Mouse (Mus musculus) cerebellum, postnatal 4 days (tissue): Measurements from ENCODE around the gene Enoph1.
A peak's percentile ranks its signal among the peaks of the same experiment; 100 is the strongest.

Source experiments
- DNase-seq, 2 experiments: peaks; one replicate each; pipeline ENCODE4 v3.0.0; 2022; ENCODE audit warnings: low spot score in 2 of 2, mixed read lengths in 1 of 2

The Enoph1 gene

GRCm38 (mm10) chr5:100079040-100079930 lies 39.5 kb downstream of the Enoph1 start:
- peak in 1 of 2 experiments; percentile 30 for DNase-seq

- DNase-seq: no peak
These were observed 40.1 kb downstream of the Enoph1 start for GRCm38 (mm10) chr5:100079931-100080275.

GRCm38 (mm10) chr5:100082006-100082405 lies 42.2 kb downstream of the Enoph1 start:
- no peak for DNase-seq

- no peak for DNase-seq
These were observed 44.3 kb downstream of the Enoph1 start for GRCm38 (mm10) chr5:100083953-100084562.

- DNase-seq: no peak
These were observed 45.3 kb downstream of the Enoph1 start for GRCm38 (mm10) chr5:100085097-100085496.

DNA sequence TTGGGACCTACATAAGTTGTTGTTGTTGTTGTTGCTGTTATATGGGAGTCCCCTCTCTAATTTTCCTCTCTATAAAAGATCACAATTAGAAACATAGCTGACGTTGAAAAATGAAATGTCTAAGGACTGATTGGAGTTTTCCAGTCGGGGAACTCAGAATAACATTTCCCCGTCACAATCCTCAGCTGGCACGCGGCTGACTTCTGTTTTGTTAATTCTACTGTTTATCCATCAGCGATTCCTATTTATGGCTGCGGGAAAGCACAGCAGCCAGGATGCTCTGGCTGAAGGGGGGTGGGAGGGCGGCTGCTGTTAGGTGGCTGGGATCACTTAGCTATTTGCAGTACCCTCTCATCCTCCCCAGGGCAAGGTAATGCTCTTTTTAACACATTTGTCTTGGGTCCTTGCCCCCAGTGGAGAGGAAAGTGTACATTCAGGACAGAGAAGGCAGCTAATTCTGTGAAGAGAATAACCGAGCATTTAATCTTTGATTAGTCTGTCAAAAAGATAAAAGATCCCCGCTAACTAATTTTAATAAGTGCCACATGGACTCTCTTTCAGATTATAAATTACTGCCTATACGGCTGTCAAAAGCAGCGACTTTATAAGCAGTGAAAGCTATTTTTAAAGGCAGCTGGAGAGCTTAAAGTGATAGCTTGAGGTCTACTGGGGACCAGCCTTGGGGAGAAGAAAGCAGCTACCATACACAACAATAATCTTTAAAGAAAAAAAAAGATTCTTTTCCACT lies 50.9 kb downstream of the Enoph1 start:
- DNase-seq: no peak

DNA sequence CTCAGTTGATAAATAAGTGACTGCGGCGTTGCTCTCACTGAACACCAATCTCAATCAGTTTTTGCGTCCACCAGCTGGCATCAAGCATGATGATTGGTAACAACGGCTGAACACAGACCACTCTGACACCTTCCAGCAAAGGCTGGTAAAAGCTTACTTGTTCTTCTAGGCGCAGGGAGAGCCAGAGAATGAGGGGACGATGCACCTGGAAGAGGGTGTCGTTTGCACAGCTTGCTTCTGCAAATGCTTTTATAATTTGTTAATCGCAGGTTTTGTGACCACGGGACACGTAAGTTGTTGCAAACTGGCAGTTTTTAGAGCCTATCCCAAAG lies 51.4 kb downstream of the Enoph1 start:
- DNase-seq: no peak

DNA sequence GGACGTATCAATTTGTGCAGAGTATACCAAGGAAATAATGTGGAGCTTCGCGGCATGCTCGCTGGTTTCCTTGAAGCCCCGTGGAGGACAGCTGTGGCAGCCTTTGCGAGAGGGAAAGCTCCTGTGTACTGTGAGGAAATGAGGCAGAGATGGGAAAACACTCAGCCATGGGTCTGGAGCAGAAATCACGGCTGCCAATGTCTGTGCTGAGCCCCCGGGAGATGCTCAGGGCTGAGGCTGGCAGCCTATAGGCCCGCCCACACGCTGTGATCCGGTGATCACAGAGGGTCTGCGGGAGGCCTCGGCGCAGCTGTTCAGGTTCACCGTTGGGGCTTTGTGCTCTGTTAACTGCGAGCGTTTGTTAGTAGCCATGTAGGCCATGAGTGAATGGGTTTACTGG lies 51.8 kb downstream of the Enoph1 start:
- peak in 1 of 2 experiments; percentile 32 for DNase-seq

DNA sequence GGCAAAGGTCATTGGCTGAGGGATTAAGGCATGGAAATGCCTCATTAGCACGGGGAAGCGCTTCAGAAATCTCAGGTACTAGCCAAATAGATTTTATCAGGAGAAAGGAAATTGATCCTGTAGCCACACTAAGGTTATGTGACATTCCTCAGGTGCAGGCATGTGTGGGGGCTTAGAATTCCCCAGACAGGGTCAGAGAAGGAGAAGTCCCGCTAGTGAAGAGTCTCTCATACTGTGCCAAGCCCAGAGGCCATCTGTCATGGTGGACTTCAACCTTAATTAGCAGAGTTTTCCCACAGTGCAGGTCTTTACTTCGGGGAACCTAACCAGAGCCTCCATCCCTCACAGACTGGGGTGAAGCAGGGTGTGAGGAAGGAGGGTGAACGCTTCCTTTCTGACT lies 57.2 kb downstream of the Enoph1 start:
- no peak for DNase-seq

GRCm38 (mm10) chr5:100097967-100098366 lies 58.2 kb downstream of the Enoph1 start:
- no peak for DNase-seq

GRCm38 (mm10) chr5:100102395-100102794 lies 62.6 kb downstream of the Enoph1 start:
- DNase-seq: no peak

DNA sequence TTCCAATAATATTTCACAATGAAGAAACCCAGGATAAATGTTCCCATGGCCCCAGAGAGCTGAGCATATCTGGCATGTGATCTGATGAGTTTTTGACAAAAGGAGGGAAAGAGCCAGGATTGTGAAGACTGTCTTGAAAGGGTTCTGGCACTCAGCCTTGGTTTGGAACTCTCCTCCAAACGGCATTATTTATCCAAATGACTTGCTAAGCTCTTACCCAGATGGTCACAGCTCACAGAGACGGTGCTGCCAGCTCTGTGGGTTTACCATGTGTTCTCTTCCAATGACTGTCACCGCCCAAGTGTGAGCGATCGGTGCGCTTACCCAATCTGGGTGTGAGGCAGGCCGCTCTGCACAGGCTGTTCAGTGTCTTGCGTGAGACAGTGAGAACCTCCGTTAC lies 69.1 kb downstream of the Enoph1 start:
- DNase-seq: peak in 1 of 2 experiments; percentile 69

DNA sequence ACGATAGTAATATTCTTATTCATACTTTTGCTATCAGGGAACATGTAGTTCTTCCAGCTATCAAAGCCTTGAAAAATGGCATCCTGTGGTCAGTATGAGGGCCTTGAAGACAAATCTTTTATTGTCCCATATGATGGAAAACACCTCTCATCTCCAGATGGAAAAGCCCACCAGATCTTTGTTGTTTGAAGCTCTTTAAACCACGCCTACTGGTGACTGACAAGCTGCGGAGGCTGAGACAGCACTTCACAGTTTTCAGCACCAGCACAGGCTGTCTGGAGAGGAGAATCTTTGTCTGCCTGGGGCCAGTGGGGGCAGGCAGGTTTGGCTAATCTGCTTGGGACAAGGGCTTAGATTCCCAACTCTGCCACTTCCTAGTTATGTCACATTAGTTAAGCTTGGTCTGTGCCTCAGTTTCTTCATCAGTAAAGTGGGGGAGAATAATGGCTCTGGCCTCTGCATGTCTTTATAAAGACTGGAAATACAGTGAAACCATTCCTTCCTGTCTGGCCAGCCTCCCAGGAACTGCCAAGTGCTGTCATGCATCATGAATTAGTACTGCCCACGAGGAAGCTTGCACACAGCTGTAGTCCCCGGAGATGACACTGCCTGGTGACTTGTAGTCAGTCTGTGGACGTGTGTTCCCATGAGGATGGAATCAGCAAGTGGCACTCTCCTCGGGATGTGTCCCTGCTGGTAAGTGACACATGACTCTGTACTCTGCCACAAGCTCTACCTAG lies 69.9 kb downstream of the Enoph1 start:
- peak in 1 of 2 experiments; percentile 20 for DNase-seq

DNA sequence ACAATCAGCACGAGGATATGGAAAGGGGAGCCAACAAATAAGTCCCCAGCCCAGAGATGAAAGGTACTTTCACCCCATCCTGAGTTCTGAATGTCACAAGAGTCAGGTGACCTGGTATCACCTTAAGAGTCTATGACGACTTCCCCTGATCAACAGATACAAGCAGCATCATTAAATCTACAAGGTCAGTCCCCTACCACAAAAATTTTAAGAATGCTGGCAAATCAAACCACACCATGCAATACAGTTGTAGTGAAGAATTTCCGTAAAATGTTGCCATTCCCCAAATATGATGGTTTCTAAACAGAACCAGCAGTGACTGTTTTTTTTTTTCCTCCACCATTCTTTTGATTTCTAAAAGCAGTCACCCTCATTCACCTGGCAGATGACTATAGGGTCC lies 70.8 kb downstream of the Enoph1 start:
- no peak for DNase-seq

- no peak for DNase-seq
These were observed 73.6 kb downstream of the Enoph1 start for GRCm38 (mm10) chr5:100113403-100113802.
